10 mouse cellular contexts compared by ENCODE assay signal in the genomic region with DNA sequence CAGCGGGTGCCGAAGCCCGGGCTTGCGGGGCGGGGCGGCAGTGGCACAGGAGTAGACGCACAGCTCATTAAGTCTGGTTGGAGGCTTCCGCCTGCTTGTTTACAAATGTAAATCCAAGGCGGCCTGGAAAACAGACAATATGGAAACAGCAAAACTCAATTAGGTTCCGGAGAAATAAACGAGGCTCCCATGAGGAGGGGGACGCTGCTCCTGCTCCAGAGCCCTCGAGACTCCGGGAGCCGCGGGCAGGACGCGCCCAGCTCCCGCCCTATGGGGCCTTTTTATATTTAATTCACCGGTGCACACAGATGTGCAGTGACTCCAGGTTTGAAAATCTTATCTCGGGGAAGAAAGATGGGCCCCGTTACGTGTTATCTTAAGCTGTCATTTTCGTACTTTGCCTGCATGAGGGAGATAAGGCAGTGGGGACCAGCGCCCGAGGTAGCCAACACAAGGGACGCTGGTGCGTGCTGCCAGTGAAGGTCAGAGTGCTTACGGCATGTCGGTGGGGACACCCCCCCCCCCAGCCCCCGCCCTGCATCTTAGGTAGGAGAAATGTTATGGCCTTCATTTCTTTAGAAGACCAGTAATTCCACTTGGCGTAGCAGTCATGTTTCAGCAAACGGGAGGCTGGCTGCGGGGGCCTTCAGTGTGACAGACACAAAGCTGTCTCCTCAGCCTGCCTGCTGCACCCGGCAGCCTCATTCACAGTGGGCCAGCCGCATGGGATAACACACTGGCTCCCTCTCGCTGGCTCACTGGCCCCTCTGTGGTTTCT.
DNase-seq lines count a peak whose midpoint lies in the region; ATAC-seq and TF ChIP-seq lines count a peak whose summit lies in the region.
"Had no signal": no experiment of that assay in that cellular context is flagged by ENCODE, and none has a peak within 500 bp of the region (broad histone marks: within the 10 kb centered on the region; RNA-seq: fewer than 3 reads in every experiment).

No protein-coding gene starts in this region.

- peak; percentile 22 to 39 for DNase-seq in left cerebral cortex, adult 18-20 months (ENCODE audit: low spot score in 2 of 2)
- no peak for DNase-seq in left cerebral cortex, adult 2 months (ENCODE audit: extremely low spot score in 1 of 2, low spot score in 2 of 2)
- no peak for DNase-seq in forebrain, embryonic 10.5 days (ENCODE audit: extremely low spot score, low spot score)
- peak; percentile 44 to 58 for DNase-seq in layer of hippocampus, postnatal 10 days (ENCODE audit: low spot score in 2 of 2)
- no peak for DNase-seq in thymus, postnatal 25 days
- no peak for DNase-seq in gastrocnemius, postnatal 25 days
- no peak for DNase-seq in ovary, adult 18-20 months (ENCODE audit: low spot score)
- DNase-seq: spleen, adult 18-20 months had no signal

- 57% methylated on average over 37 of the region's 37 CpGs for WGBS in forebrain, embryonic 10.5 days
- WGBS in midbrain, embryonic 16.5 days = 21% methylated on average over 37 of the region's 37 CpGs

- no peak overlapping the region for H3K4me3 ChIP-seq in left cerebral cortex, adult 2 months
- no peak overlapping the region for H3K4me3 ChIP-seq in forebrain, embryonic 10.5 days
- H3K4me3 ChIP-seq in midbrain, embryonic 16.5 days (ENCODE audit: low read depth, low read length) = no peak overlapping the region

- H3K27ac ChIP-seq in left cerebral cortex, adult 2 months = no peak overlapping the region
- H3K27ac ChIP-seq in forebrain, embryonic 10.5 days = peak overlapping the region; percentile 54
- H3K27ac ChIP-seq in midbrain, embryonic 16.5 days (ENCODE audit: low read length) = peak overlapping the region; percentile 76
- H3K27ac ChIP-seq: macrophage had no signal

- peak overlapping the region; percentile 48; the same call in 1 of the 2 replicates for H3K9ac ChIP-seq in midbrain, embryonic 16.5 days (ENCODE audit: low read depth, low read length)

- peaks cover 6% of the 10 kb centered on the region; the same call in 1 of the 2 replicates for H3K27me3 ChIP-seq in forebrain, embryonic 10.5 days (ENCODE audit: poor library complexity, severe bottlenecking)
- H3K27me3 ChIP-seq in midbrain, embryonic 16.5 days (ENCODE audit: control insufficient read depth, insufficient read depth, low read depth, low read length) = no peaks in the 10 kb centered on the region

- TF ChIP-seq CTCF in left cerebral cortex, adult 2 months (IDR thresholded peaks at IDR 0.05) = no peak

- intact Hi-C loops in left cerebral cortex, adult 2 months (cut with DNase I) = loop anchor here (5.0 kb wide), 2 partner anchors 74 to 934 kb away; a partner anchor contains a TSS

- peak; percentile 49 for ATAC-seq in midbrain, embryonic 16.5 days

- no peaks in the 10 kb centered on the region for H3K9me3 ChIP-seq in forebrain, embryonic 10.5 days
- no peaks in the 10 kb centered on the region for H3K9me3 ChIP-seq in midbrain, embryonic 16.5 days (replicated peaks; ENCODE audit: control insufficient read depth, low read length, poor library complexity, severe bottlenecking)

- no peak overlapping the region for H3K4me2 ChIP-seq in midbrain, embryonic 16.5 days (ENCODE audit: low read length)

- peaks cover 30% of the 10 kb centered on the region for H3K4me1 ChIP-seq in forebrain, embryonic 10.5 days
- H3K4me1 ChIP-seq in midbrain, embryonic 16.5 days (ENCODE audit: control insufficient read depth, insufficient read depth, low read length) = peaks cover 14% of the 10 kb centered on the region

- peaks cover 31% of the 10 kb centered on the region for H3K36me3 ChIP-seq in forebrain, embryonic 10.5 days (replicated peaks)
- 0 out of 2 replicates have a peak, but pooled peaks cover 5% of the 10 kb centered on the region for H3K36me3 ChIP-seq in midbrain, embryonic 16.5 days (ENCODE audit: control insufficient read depth, insufficient read depth, low read length)

Comparison
In these comparisons a context has a peak if more than half of its experiments do, and no peak if none do; other contexts are left out.
1. DNase-seq: peak in left cerebral cortex, adult 18-20 months (2 of 2) and layer of hippocampus, postnatal 10 days (2 of 2); none in left cerebral cortex, adult 2 months (0 of 2), forebrain, embryonic 10.5 days (single experiment), thymus, postnatal 25 days (single experiment), gastrocnemius, postnatal 25 days (single experiment) and ovary, adult 18-20 months (single experiment).